Mouse (Mus musculus) limb, embryonic 13.5 days (tissue): ENCODE measurements around the gene Dhx32. TPM values are rescaled to one million over a fixed set of nuclear protein-coding genes. Genes with fewer than 3 reads are reported as not detected.

Experiments
- ATAC-seq: fragments of 200-750 bp; cut with Nextera tagmentation; 2 replicates; pipeline ENCODE4 v1.8.0; 2017; ENCODE audit warnings: low read depth, moderate number of reproducible peaks, moderate TSS enrichment; ENCODE audit not compliant: low FRiP score
- H3K27ac ChIP-seq: fragments of 300-500 bp; sonication (generic); 2 replicates; pipeline ENCODE4 v1.5.1; 2015; ENCODE audit warnings: inconsistent platforms, mild to moderate bottlenecking, moderate library complexity
- H3K27me3 ChIP-seq: fragments of 300-500 bp; sonication (generic); 2 replicates; pipeline ENCODE4 v1.6.1; 2015; ENCODE audit warnings: mild to moderate bottlenecking, inconsistent platforms
- H3K36me3 ChIP-seq: fragments of 300-500 bp; sonication (generic); 2 replicates; pipeline ENCODE4 v1.6.1; 2015; ENCODE audit warnings: inconsistent platforms, mild to moderate bottlenecking, moderate library complexity
- H3K4me1 ChIP-seq: fragments of 300-500 bp; sonication (generic); 2 replicates; pipeline ENCODE4 v1.6.1; 2015; ENCODE audit warnings: inconsistent platforms
- H3K4me2 ChIP-seq: fragments of 300-500 bp; sonication (generic); replicated peaks from 2 replicates; pipeline ENCODE4 v1.6.1; 2015; ENCODE audit warnings: inconsistent platforms, mild to moderate bottlenecking, moderate library complexity
- H3K4me3 ChIP-seq: fragments of 300-500 bp; sonication (generic); 2 replicates; pipeline ENCODE4 v1.5.1; 2015; ENCODE audit warnings: moderate library complexity, mild to moderate bottlenecking, inconsistent platforms
- H3K9ac ChIP-seq: fragments of 300-500 bp; sonication (generic); 2 replicates; pipeline ENCODE4 v1.6.1; 2015; ENCODE audit warnings: mild to moderate bottlenecking, inconsistent platforms
- H3K9me3 ChIP-seq: fragments of 300-500 bp; sonication (generic); 2 replicates; pipeline ENCODE4 v1.6.1; 2016; ENCODE audit warnings: inconsistent platforms
- WGBS: fragments of 180-500 bp; shearing (Covaris S2); methylation state at CpG from one replicate; pipeline ENCODE4 v1.1.7; 2015; 5-methylcytosine and 5-hydroxymethylcytosine counted together
- polyA plus RNA-seq: library from polyadenylated mRNA; unstranded; fragments of >200 nt; fragmentation: Nextera tagmentation; extraction: Ambion mirVana; gene quantifications from 2 replicates; pipeline ENCODE4 v1.2.1, GENCODE M21; 2015

Gene Dhx32
- polyA plus RNA-seq, 1 experiment from 2014 or later = 17.9 TPM

- H3K36me3 ChIP-seq = no peaks in the 10 kb centered on the region
- 88% methylated on average over 13 of the region's 13 CpGs for WGBS
- no peak overlapping the region for H3K9ac ChIP-seq
- H3K27ac ChIP-seq = no peak overlapping the region
- H3K4me3 ChIP-seq = no peak overlapping the region
- peaks cover 3% of the 10 kb centered on the region; the same call in 1 of the 2 replicates for H3K9me3 ChIP-seq
- no peaks in the 10 kb centered on the region for H3K4me1 ChIP-seq
- H3K27me3 ChIP-seq = no peaks in the 10 kb centered on the region
- no peak overlapping the region for H3K4me2 ChIP-seq
- ATAC-seq = no peak
Measured at GRCm38 (mm10) chr7:133765849-133766243, 16.7 kb downstream of the Dhx32 start.

DNA sequence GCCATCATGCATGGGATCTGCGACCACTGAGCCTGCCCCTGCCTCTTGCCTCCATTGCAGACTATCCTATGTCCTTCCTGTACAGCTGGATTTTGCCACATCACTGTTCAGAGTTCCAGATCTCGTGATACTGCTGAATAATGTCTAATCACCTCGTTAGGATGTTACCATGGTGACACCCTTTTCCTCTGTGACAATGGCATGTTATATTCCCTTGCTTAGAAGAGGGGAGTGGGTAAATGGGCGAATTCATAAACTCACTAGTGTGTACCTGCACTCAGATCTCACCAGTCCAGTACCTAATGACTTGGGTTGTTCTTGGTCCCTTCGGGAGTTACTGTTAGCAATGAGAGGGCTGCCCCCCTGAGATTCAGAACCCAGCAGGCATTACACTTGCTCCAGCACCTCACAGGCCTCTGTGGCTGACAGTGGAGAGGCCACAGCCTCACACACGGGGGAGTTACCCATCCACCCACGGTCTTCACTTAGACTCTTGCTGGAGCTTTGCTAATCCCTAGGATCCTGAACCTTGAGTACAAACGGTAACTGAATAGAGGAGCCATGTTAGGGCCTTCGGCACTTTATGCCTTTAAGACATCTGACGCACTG lies 17.2 kb downstream of the Dhx32 start:
- H3K9ac ChIP-seq = no peak overlapping the region
- ATAC-seq = no peak
- H3K4me3 ChIP-seq = no peak overlapping the region
- no peaks in the 10 kb centered on the region for H3K36me3 ChIP-seq
- H3K27me3 ChIP-seq = no peaks in the 10 kb centered on the region
- no peaks in the 10 kb centered on the region for H3K4me1 ChIP-seq
- 77% methylated on average over 10 of the region's 10 CpGs for WGBS
- H3K9me3 ChIP-seq = peaks cover 3% of the 10 kb centered on the region; the same call in 1 of the 2 replicates
- H3K4me2 ChIP-seq = no peak overlapping the region
- H3K27ac ChIP-seq = no peak overlapping the region

- H3K9me3 ChIP-seq = peaks cover 3% of the 10 kb centered on the region; the same call in 1 of the 2 replicates
- 72% methylated on average over 2 of the region's 2 CpGs for WGBS
- H3K9ac ChIP-seq = no peak overlapping the region
- H3K27me3 ChIP-seq = no peaks in the 10 kb centered on the region
- no peaks in the 10 kb centered on the region for H3K36me3 ChIP-seq
- H3K4me1 ChIP-seq = peaks cover 8% of the 10 kb centered on the region
- no peak overlapping the region for H3K27ac ChIP-seq
- no peak overlapping the region for H3K4me3 ChIP-seq
- no peak for ATAC-seq
- H3K4me2 ChIP-seq = no peak overlapping the region
Measured at GRCm38 (mm10) chr7:133764425-133764824, 18.1 kb downstream of the Dhx32 start.

- no peaks in the 10 kb centered on the region for H3K27me3 ChIP-seq
- H3K9ac ChIP-seq = no peak overlapping the region
- H3K4me2 ChIP-seq = no peak overlapping the region
- peaks cover 3% of the 10 kb centered on the region; the same call in 1 of the 2 replicates for H3K9me3 ChIP-seq
- no peaks in the 10 kb centered on the region for H3K36me3 ChIP-seq
- ATAC-seq = no peak
- no peak overlapping the region for H3K27ac ChIP-seq
- H3K4me1 ChIP-seq = peaks cover 11% of the 10 kb centered on the region
- H3K4me3 ChIP-seq = no peak overlapping the region
- WGBS = 85% methylated on average over 6 of the region's 6 CpGs
Measured at GRCm38 (mm10) chr7:133762696-133763095, 19.8 kb downstream of the Dhx32 start.

DNA sequence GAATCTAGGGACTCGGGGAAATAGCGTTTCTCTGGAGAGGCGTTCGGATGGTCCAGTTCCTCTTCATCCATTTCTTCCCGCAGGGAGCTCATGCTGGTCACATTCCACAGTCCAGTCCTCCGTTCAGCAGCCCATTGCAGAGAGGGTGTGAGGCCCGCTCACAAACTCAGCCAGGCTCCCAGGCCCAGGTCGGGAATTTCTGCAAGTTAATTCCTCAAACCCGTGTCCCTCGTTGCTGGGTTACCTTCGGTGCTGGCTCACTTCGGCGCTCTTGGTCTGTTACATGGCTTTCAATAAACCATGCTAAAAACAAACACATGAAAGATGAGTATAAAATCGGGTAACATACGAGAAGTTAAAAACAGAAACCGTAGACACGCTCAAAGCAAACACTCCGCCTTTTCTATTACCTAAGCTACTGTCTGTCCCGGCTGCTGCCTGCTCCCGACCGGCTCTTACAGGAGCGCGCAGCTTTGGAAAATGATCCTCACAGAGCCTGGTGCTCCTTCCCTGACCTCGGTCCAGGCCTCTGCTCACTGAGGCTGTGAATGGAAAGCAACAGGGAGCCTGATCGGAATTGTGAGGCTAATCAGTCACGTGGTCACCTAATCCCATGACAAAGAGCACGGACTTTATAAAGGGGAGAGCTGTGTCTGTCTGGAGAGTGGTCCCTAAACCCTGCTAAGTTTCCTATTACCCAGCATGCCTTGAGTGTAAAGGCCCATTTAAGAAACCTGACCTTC lies 22.7 kb downstream of the Dhx32 start:
- peaks cover 11% of the 10 kb centered on the region for H3K4me1 ChIP-seq
- peak overlapping the region; percentile 15 for H3K4me3 ChIP-seq
- no peak overlapping the region for H3K27ac ChIP-seq
- peak overlapping the region; percentile 53 for H3K9ac ChIP-seq
- no peaks in the 10 kb centered on the region for H3K36me3 ChIP-seq
- peak; percentile 71 for ATAC-seq
- H3K27me3 ChIP-seq = no peaks in the 10 kb centered on the region
- H3K4me2 ChIP-seq = peak overlapping the region; percentile 52
- H3K9me3 ChIP-seq = peaks cover 3% of the 10 kb centered on the region; the same call in 1 of the 2 replicates
- 11% methylated on average over 27 of the region's 27 CpGs for WGBS

GRCm38 (mm10) chr7:133758716-133759115 lies 23.8 kb downstream of the Dhx32 start:
- Histone ChIP-seq H3K36me3 (no peaks in the 10 kb centered on the region), H3K27me3 (no peaks in the 10 kb centered on the region), H3K4me3 (no peak overlapping the region), H3K27ac (no peak overlapping the region), H3K9me3 (peaks cover 3% of the 10 kb centered on the region; the same call in 1 of the 2 replicates), H3K9ac (no peak overlapping the region), H3K4me1 (peaks cover 11% of the 10 kb centered on the region), H3K4me2 (no peak overlapping the region)
- no peak for ATAC-seq
- 93% methylated on average over 5 of the region's 5 CpGs for WGBS

DNA sequence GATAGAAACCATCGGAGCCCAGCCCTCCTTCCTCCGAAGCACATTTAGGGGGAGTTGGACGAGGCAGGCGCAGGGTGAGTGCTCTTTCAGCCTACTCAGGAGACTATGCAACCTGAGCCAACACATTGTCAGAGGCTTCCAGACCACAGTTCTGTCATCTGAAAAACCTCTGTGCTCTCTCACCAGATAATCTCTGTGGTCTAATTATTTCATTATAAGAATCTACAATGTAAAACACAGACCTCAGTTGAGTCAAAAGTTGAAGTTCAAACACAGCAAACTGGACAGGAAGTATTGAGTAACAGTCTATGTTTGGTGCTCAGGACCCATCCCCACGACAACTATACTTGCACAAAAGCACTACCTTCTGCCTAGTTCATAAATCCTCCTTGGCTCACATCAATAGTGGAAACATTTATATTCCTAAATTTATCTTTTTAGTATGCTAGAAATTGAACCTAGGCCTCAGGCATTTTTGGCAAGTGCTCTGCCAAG lies 24.5 kb downstream of the Dhx32 start:
- Histone ChIP-seq H3K4me3 (no peak overlapping the region), H3K27ac (no peak overlapping the region), H3K9me3 (peaks cover 3% of the 10 kb centered on the region; the same call in 1 of the 2 replicates), H3K4me2 (no peak overlapping the region), H3K4me1 (peaks cover 11% of the 10 kb centered on the region), H3K27me3 (no peaks in the 10 kb centered on the region), H3K36me3 (no peaks in the 10 kb centered on the region), H3K9ac (no peak overlapping the region)
- no peak for ATAC-seq
- WGBS = 66% methylated on average over 5 of the region's 5 CpGs

DNA sequence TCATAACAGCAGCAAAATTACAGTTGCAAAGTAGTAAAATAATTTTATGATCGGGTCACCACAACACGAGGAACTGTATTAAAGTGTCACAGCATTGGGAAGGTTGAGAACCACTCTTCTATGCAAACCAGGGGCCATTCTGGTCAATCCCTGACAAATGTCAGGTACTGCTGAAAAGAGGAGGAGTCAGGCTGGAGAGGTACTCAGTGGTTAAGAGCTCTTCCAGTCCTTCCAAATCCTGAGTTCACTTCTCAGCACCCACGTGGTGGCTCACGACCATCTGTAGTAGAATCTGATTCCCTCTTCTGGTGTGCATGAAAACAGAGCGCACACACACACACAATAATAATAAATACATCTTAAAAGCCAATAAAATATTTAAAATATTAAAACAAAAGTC lies 31.4 kb downstream of the Dhx32 start:
- no peaks in the 10 kb centered on the region for H3K4me1 ChIP-seq
- no peak overlapping the region for H3K27ac ChIP-seq
- no peaks in the 10 kb centered on the region for H3K27me3 ChIP-seq
- peaks cover 5% of the 10 kb centered on the region; the same call in 1 of the 2 replicates for H3K36me3 ChIP-seq
- no peak for ATAC-seq
- no peak overlapping the region for H3K9ac ChIP-seq
- no peak overlapping the region for H3K4me2 ChIP-seq
- no peaks in the 10 kb centered on the region for H3K9me3 ChIP-seq
- WGBS = 76% methylated on average over 5 of the region's 5 CpGs
- H3K4me3 ChIP-seq = no peak overlapping the region

GRCm38 (mm10) chr7:133750666-133751065 lies 31.9 kb downstream of the Dhx32 start:
- WGBS = 61% methylated on average over 5 of the region's 5 CpGs
- H3K27ac ChIP-seq = no peak overlapping the region
- no peak for ATAC-seq

DNA sequence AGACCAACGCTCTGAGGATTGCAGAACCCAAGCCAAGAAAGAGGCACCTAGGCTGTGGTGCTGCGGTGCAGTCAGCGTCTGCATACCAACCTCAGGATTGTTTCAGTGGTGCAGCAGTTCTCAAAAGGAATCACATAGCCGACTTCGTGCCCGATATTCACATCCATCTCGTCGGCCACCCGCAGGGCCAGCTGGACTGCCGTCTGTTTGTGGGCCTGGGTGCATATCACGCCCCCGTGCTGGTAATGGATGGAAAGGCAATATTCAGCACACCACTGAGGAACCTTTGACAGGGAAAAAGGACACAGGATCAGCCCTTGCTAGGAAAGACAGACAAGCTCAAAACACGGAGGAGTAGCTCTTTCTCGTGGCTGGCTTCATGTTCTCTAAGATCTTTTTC lies 33.8 kb downstream of the Dhx32 start:
- Histone ChIP-seq H3K4me1 (0 out of 2 replicates have a peak, but pooled peaks cover 4% of the 10 kb centered on the region), H3K4me3 (no peak overlapping the region), H3K36me3 (peaks cover 5% of the 10 kb centered on the region; the same call in 1 of the 2 replicates), H3K9ac (no peak overlapping the region), H3K27me3 (no peaks in the 10 kb centered on the region), H3K9me3 (no peaks in the 10 kb centered on the region), H3K27ac (no peak overlapping the region), H3K4me2 (no peak overlapping the region)
- no peak for ATAC-seq
- 83% methylated on average over 14 of the region's 14 CpGs for WGBS

More at GRCm38 (mm10) chr7:133750666-133751065, 31.9 kb downstream of the Dhx32 start:
- no peaks in the 10 kb centered on the region for H3K27me3 ChIP-seq
- no peaks in the 10 kb centered on the region for H3K9me3 ChIP-seq
- H3K4me3 ChIP-seq = no peak overlapping the region
- H3K9ac ChIP-seq = no peak overlapping the region
- H3K4me1 ChIP-seq = no peaks in the 10 kb centered on the region
- H3K36me3 ChIP-seq = peaks cover 5% of the 10 kb centered on the region; the same call in 1 of the 2 replicates
- H3K4me2 ChIP-seq = no peak overlapping the region

DNA sequence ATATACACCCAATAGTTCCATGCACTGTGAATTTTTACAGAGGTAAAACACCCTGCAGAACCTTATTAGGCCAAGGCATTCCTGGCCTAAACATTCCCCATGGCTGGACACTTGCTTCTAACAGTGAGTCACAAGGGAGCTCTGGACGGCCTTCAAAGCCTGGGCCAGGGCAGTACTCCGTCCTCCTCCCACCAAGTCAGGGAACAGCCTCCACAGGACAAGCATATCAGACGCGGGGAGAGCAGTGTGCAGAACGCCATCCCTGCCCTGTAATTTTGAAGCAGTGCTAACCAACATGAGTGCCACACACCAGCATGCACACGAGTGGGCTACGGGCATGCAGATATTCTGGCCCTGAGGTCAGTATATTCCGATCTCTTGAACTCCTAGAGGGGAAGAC lies 35.2 kb downstream of the Dhx32 start:
- Histone ChIP-seq H3K9me3 (no peaks in the 10 kb centered on the region), H3K27ac (no peak overlapping the region), H3K4me2 (no peak overlapping the region), H3K4me3 (no peak overlapping the region), H3K9ac (no peak overlapping the region), H3K4me1 (0 out of 2 replicates have a peak, but pooled peaks cover 4% of the 10 kb centered on the region), H3K36me3 (peaks cover 6% of the 10 kb centered on the region), H3K27me3 (no peaks in the 10 kb centered on the region)
- WGBS = 83% methylated on average over 8 of the region's 8 CpGs
- no peak for ATAC-seq

DNA sequence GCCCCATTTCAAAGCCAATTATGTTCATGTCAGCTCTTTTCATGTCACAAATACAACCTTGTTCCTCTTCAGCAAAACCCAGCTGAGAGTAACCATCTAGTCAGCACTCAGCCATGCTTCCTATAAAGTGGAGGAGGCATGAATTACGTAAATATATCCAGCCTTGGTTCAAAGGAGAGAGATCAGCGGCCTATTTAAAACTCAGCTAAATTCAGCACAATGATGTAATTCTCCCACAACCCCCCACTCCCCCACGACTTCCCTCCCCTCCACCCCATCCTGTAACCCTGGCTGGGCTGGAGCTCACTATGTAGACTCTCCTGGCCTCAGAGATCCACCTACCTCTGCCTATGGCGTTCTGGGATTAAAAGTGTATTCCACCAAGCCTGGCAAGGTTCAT lies 37.8 kb downstream of the Dhx32 start:
- no peak for ATAC-seq
- WGBS = 53% methylated on average over 4 of the region's 4 CpGs
- Histone ChIP-seq H3K9me3 (no peaks in the 10 kb centered on the region), H3K27ac (no peak overlapping the region), H3K4me1 (0 out of 2 replicates have a peak, but pooled peaks cover 4% of the 10 kb centered on the region), H3K9ac (no peak overlapping the region), H3K4me3 (no peak overlapping the region), H3K36me3 (peaks cover 17% of the 10 kb centered on the region), H3K4me2 (no peak overlapping the region), H3K27me3 (no peaks in the 10 kb centered on the region)
